Mouse (Mus musculus): ENCODE data around the gene Sdhb.

The Sdhb gene

GRCm38 (mm10) chr4:141014114-141014513 is 53.1 kb downstream of the Sdhb start:
- no peak for DNase-seq (ENCODE audit: low spot score in 2 of 2)

- no peak for DNase-seq (ENCODE audit: low spot score in 2 of 2)
These were observed 53.9 kb downstream of the Sdhb start for GRCm38 (mm10) chr4:141014856-141015255.

GRCm38 (mm10) chr4:141015356-141015755 is 54.4 kb downstream of the Sdhb start:
- DNase-seq (ENCODE audit: low spot score in 2 of 2): no peak

GRCm38 (mm10) chr4:141016311-141016710 is 55.3 kb downstream of the Sdhb start:
- no peak for DNase-seq (ENCODE audit: low spot score in 2 of 2)

- DNase-seq (ENCODE audit: low spot score in 2 of 2): no peak
These were observed 56.8 kb downstream of the Sdhb start for GRCm38 (mm10) chr4:141017657-141018436.

GRCm38 (mm10) chr4:141020220-141020619 is 59.2 kb downstream of the Sdhb start:
- no peak for DNase-seq (ENCODE audit: low spot score in 2 of 2)

GRCm38 (mm10) chr4:141020811-141021613 is 60.0 kb downstream of the Sdhb start:
- DNase-seq (ENCODE audit: low spot score in 2 of 2): no peak

- DNase-seq (ENCODE audit: low spot score in 2 of 2): no peak
These were observed 60.6 kb downstream of the Sdhb start for GRCm38 (mm10) chr4:141021614-141021929.

- DNase-seq (ENCODE audit: low spot score in 2 of 2): no peak
These were observed 63.0 kb downstream of the Sdhb start for GRCm38 (mm10) chr4:141024052-141024451.

- DNase-seq (ENCODE audit: low spot score in 2 of 2): no peak
These were observed 64.0 kb downstream of the Sdhb start for GRCm38 (mm10) chr4:141024992-141025391.

Data from thymus, postnatal 10 days (tissue).